Mouse (Mus musculus) myocyte (in vitro differentiated cells): ENCODE measurements at regions not wholly inside any gene's neighbourhood (a gene's known extent, or its start where the extent isn't known, plus 50 kb on each side); places are given as distances from the start of the nearest gene placed in this dataset.

Experiments used
- H3K27me3 ChIP-seq: one replicate; pipeline ENCODE4 v1.6.1; 2011; ENCODE audit not compliant: control insufficient read depth, insufficient read depth, insufficient read length
- H3K36me3 ChIP-seq: one replicate; pipeline ENCODE4 v1.6.1; 2011; ENCODE audit not compliant: control insufficient read depth, insufficient read depth
- H3K4me2 ChIP-seq: one replicate; pipeline ENCODE4 v1.6.1; 2011; ENCODE audit warnings: low read depth, control low read depth
- H3K4me3 ChIP-seq: one replicate; pipeline ENCODE4 v1.5.1; 2011; ENCODE audit warnings: mild to moderate bottlenecking, control low read depth, moderate library complexity
- H3K79me2 ChIP-seq: one replicate; pipeline ENCODE4 v1.6.1; 2011; ENCODE audit not compliant: control insufficient read depth, insufficient read depth
- H3ac ChIP-seq: one replicate; pipeline ENCODE4 v1.6.1; 2011; ENCODE audit not compliant: control insufficient read depth, insufficient read length
- CEBPB ChIP-seq: IDR thresholded peaks from 2 replicates; pipeline ENCODE4 v1.6.1; 2011; ENCODE audit warnings: mild to moderate bottlenecking, moderate library complexity; ENCODE audit not compliant: poor library complexity, insufficient read depth, severe bottlenecking
- E2F4 ChIP-seq: IDR thresholded peaks from one replicate; pipeline ENCODE4 v1.6.1; 2011; ENCODE audit warnings: mild to moderate bottlenecking, control low read depth, moderate library complexity; ENCODE audit not compliant: insufficient read depth
- MAX ChIP-seq: IDR thresholded peaks from one replicate; pipeline ENCODE4 v1.6.1; 2011; ENCODE audit warnings: low read depth, mild to moderate bottlenecking, control low read depth
- MYOD1 ChIP-seq, 3 experiments: IDR thresholded peaks; one replicate each; pipeline ENCODE4 v1.6.1; 2011; ENCODE audit warnings: control low read depth in 2 of 3, low read depth in 2 of 3, mild to moderate bottlenecking in 2 of 3, moderate library complexity in 1 of 3; ENCODE audit not compliant: insufficient read length in 2 of 3, control insufficient read depth in 1 of 3
- MYOG ChIP-seq, 3 experiments: IDR thresholded peaks; one replicate each; pipeline ENCODE4 v1.6.1; 2011; ENCODE audit warnings: control low read depth in 2 of 3, low read depth in 2 of 3, mild to moderate bottlenecking in 2 of 3; ENCODE audit not compliant: insufficient read length in 2 of 3, control insufficient read depth in 1 of 3, insufficient read depth in 1 of 3
- POLR2A ChIP-seq: IDR thresholded peaks from one replicate; pipeline ENCODE4 v1.6.1; 2011; ENCODE audit warnings: low read depth, mild to moderate bottlenecking, control low read depth, moderate library complexity; ENCODE audit not compliant: insufficient read length
- POLR2AphosphoS2 ChIP-seq: IDR thresholded peaks from one replicate; pipeline ENCODE4 v1.6.1; 2011; ENCODE audit warnings: low read depth, control low read depth; ENCODE audit not compliant: insufficient read length
- REST ChIP-seq: IDR thresholded peaks from one replicate; pipeline ENCODE4 v1.6.1; 2011; ENCODE audit warnings: mild to moderate bottlenecking, control low read depth, moderate library complexity; ENCODE audit not compliant: insufficient read depth, insufficient read length
- SRF ChIP-seq: IDR thresholded peaks from one replicate; pipeline ENCODE4 v1.6.1; 2011; ENCODE audit warnings: low read depth; ENCODE audit not compliant: control insufficient read depth, insufficient read length
- TCF12 ChIP-seq: IDR thresholded peaks from one replicate; pipeline ENCODE4 v1.6.1; 2011; ENCODE audit warnings: mild to moderate bottlenecking, control low read depth; ENCODE audit not compliant: poor library complexity, insufficient read depth, severe bottlenecking
- TCF3 ChIP-seq: IDR thresholded peaks from one replicate; pipeline ENCODE4 v1.6.1; 2011; ENCODE audit warnings: low read depth, control low read depth; ENCODE audit not compliant: insufficient read length
- USF1 ChIP-seq: IDR thresholded peaks from one replicate; pipeline ENCODE4 v1.6.1; 2011; ENCODE audit warnings: low read depth, mild to moderate bottlenecking, control low read depth, moderate library complexity

- H3K4me3 ChIP-seq: no peak overlapping the region
- H3ac ChIP-seq: no peak overlapping the region
- H3K36me3 ChIP-seq: no peaks in the 10 kb centered on the region
- no peaks in the 10 kb centered on the region for H3K79me2 ChIP-seq
- H3K27me3 ChIP-seq: no peaks in the 10 kb centered on the region
- H3K4me2 ChIP-seq: no peak overlapping the region
- TF ChIP-seq CEBPB: no peak
- TF ChIP-seq REST: no peak
- TF ChIP-seq SRF: no peak
- TF ChIP-seq MYOD1 (IDR thresholded peaks at IDR 0.05; ENCODE audit: control insufficient read depth in 1 of 3, insufficient read length in 2 of 3, low read depth in 2 of 3): no peak
- TF ChIP-seq MYOG (IDR thresholded peaks at IDR 0.05; ENCODE audit: control insufficient read depth in 1 of 3, insufficient read depth in 1 of 3, insufficient read length in 2 of 3, low read depth in 2 of 3): no peak
- no peak for TF ChIP-seq E2F4
- TF ChIP-seq POLR2AphosphoS2: no peak
- no peak for TF ChIP-seq USF1
- no peak for TF ChIP-seq MAX
- no peak for TF ChIP-seq POLR2A
- no peak for TF ChIP-seq TCF3
These were observed 369.2 kb downstream of the Cd83 start for GRCm38 (mm10) chr13:44153784-44154183.

- no peaks in the 10 kb centered on the region for H3K79me2 ChIP-seq
- H3K4me3 ChIP-seq: no peak overlapping the region
- H3K36me3 ChIP-seq: no peaks in the 10 kb centered on the region
- H3ac ChIP-seq: no peak overlapping the region
- no peak overlapping the region for H3K4me2 ChIP-seq
- TF ChIP-seq TCF3 (no peak), CEBPB (no peak), MYOD1 (IDR thresholded peaks at IDR 0.05; ENCODE audit: control insufficient read depth in 1 of 3, insufficient read length in 2 of 3, low read depth in 2 of 3) (no peak), POLR2A (no peak), E2F4 (no peak), USF1 (no peak), SRF (no peak), TCF12 (no peak), MAX (no peak), MYOG (IDR thresholded peaks at IDR 0.05; ENCODE audit: control insufficient read depth in 1 of 3, insufficient read depth in 1 of 3, insufficient read length in 2 of 3, low read depth in 2 of 3) (no peak), REST (no peak), POLR2AphosphoS2 (no peak)
- no peaks in the 10 kb centered on the region for H3K27me3 ChIP-seq
These were observed 371.4 kb downstream of the Cd83 start for GRCm38 (mm10) chr13:44155956-44156355.

GRCm38 (mm10) chr13:44156546-44156945 lies 372.0 kb downstream of the Cd83 start:
- H3K4me3 ChIP-seq: no peak overlapping the region
- H3K27me3 ChIP-seq: no peaks in the 10 kb centered on the region
- H3ac ChIP-seq: no peak overlapping the region
- H3K36me3 ChIP-seq: no peaks in the 10 kb centered on the region
- H3K4me2 ChIP-seq: no peak overlapping the region
- H3K79me2 ChIP-seq: no peaks in the 10 kb centered on the region
- TF ChIP-seq E2F4 (no peak), CEBPB (no peak), USF1 (no peak), POLR2AphosphoS2 (no peak), TCF12 (no peak), TCF3 (no peak), MYOG (IDR thresholded peaks at IDR 0.05; ENCODE audit: control insufficient read depth in 1 of 3, insufficient read depth in 1 of 3, insufficient read length in 2 of 3, low read depth in 2 of 3) (no peak), SRF (no peak), MAX (no peak), POLR2A (no peak), MYOD1 (IDR thresholded peaks at IDR 0.05; ENCODE audit: control insufficient read depth in 1 of 3, insufficient read length in 2 of 3, low read depth in 2 of 3) (no peak), REST (no peak)

GRCm38 (mm10) chr13:44157236-44157635 lies 372.7 kb downstream of the Cd83 start:
- H3K79me2 ChIP-seq: no peaks in the 10 kb centered on the region
- TF ChIP-seq REST (no peak), USF1 (no peak), POLR2A (no peak), CEBPB (no peak), TCF3 (no peak), SRF (no peak), POLR2AphosphoS2 (no peak), MYOG (IDR thresholded peaks at IDR 0.05; ENCODE audit: control insufficient read depth in 1 of 3, insufficient read depth in 1 of 3, insufficient read length in 2 of 3, low read depth in 2 of 3) (no peak), TCF12 (no peak), MYOD1 (IDR thresholded peaks at IDR 0.05; ENCODE audit: control insufficient read depth in 1 of 3, insufficient read length in 2 of 3, low read depth in 2 of 3) (no peak), E2F4 (no peak), MAX (no peak)
- no peaks in the 10 kb centered on the region for H3K36me3 ChIP-seq
- no peak overlapping the region for H3K4me2 ChIP-seq
- no peak overlapping the region for H3K4me3 ChIP-seq
- H3K27me3 ChIP-seq: no peaks in the 10 kb centered on the region
- H3ac ChIP-seq: no peak overlapping the region
